Mouse (Mus musculus): Measurements from ENCODE around the gene Fcmr. TPM values are rescaled to one million over a fixed set of nuclear protein-coding genes. Genes with fewer than 3 reads are reported as not detected.

Gene Fcmr
- total RNA-seq, 2 experiments from 2014 or later = 0.59 TPM; not detected in 1

- peak; percentile 90 for TF ChIP-seq CTCF (conservative IDR thresholded peaks at IDR 0.05)
- Histone ChIP-seq H3K27ac (no peak overlapping the region), H3K4me3 (no peak overlapping the region)
- DNase-seq (ENCODE audit: low spot score in 2 of 2) = peak; percentile 70 to 80
These were observed 11.6 kb downstream of the Fcmr start for GRCm38 (mm10) chr1:130876931-130877509.

- peak overlapping the region; percentile 36 for H3K4me3 ChIP-seq
- no peak for DNase-seq (ENCODE audit: low spot score in 2 of 2)
- no peak overlapping the region for H3K27ac ChIP-seq
- no peak for TF ChIP-seq CTCF (conservative IDR thresholded peaks at IDR 0.05)
These were observed 12.6 kb downstream of the Fcmr start for GRCm38 (mm10) chr1:130877889-130878614.

GRCm38 (mm10) chr1:130879927-130880326 is 14.5 kb downstream of the Fcmr start:
- TF ChIP-seq CTCF (conservative IDR thresholded peaks at IDR 0.05) = no peak
- no peak for DNase-seq (ENCODE audit: low spot score in 2 of 2)
- H3K27ac ChIP-seq = no peak overlapping the region
- no peak overlapping the region for H3K4me3 ChIP-seq

- TF ChIP-seq CTCF (conservative IDR thresholded peaks at IDR 0.05) = no peak
- DNase-seq (ENCODE audit: low spot score in 2 of 2) = no peak
- H3K27ac ChIP-seq = no peak overlapping the region
- H3K4me3 ChIP-seq = no peak overlapping the region
These were observed 17.7 kb downstream of the Fcmr start for GRCm38 (mm10) chr1:130883146-130883545.

- no peak for DNase-seq (ENCODE audit: low spot score in 2 of 2)
- no peak for TF ChIP-seq CTCF (conservative IDR thresholded peaks at IDR 0.05)
- no peak within 1 kb of the TSS for H3K4me3 ChIP-seq
- H3K27ac ChIP-seq = no peak within 1 kb of the TSS
These were observed 21.9 kb downstream of the Fcmr start, which contains the start of gene Il24 for GRCm38 (mm10) chr1:130887354-130887753. Il24 (minus strand) TSS chr1:130887454.

- H3K4me3 ChIP-seq = no peak overlapping the region
- H3K27ac ChIP-seq = no peak overlapping the region
- no peak for DNase-seq (ENCODE audit: low spot score in 2 of 2)
- no peak for TF ChIP-seq CTCF (conservative IDR thresholded peaks at IDR 0.05)
These were observed 27.0 kb downstream of the Fcmr start for GRCm38 (mm10) chr1:130892446-130892845.

GRCm38 (mm10) chr1:130893329-130894040 is 28.0 kb downstream of the Fcmr start:
- TF ChIP-seq CTCF (conservative IDR thresholded peaks at IDR 0.05) = no peak
- no peak for DNase-seq (ENCODE audit: low spot score in 2 of 2)
- no peak overlapping the region for H3K4me3 ChIP-seq
- no peak overlapping the region for H3K27ac ChIP-seq

- Histone ChIP-seq H3K4me3 (no peak overlapping the region), H3K27ac (no peak overlapping the region)
- TF ChIP-seq CTCF (conservative IDR thresholded peaks at IDR 0.05) = no peak
- no peak for DNase-seq (ENCODE audit: low spot score in 2 of 2)
These were observed 29.0 kb downstream of the Fcmr start for GRCm38 (mm10) chr1:130894468-130894867.

- TF ChIP-seq CTCF (conservative IDR thresholded peaks at IDR 0.05) = no peak
- DNase-seq (ENCODE audit: low spot score in 2 of 2) = no peak
- H3K4me3 ChIP-seq = no peak overlapping the region
- H3K27ac ChIP-seq = no peak overlapping the region
These were observed 37.0 kb downstream of the Fcmr start for GRCm38 (mm10) chr1:130902505-130902904.

GRCm38 (mm10) chr1:130911401-130912010 is 46.0 kb downstream of the Fcmr start, which contains the start of gene Il20:
Il20 (minus strand) TSS chr1:130911451.
- Histone ChIP-seq H3K4me3 (no peak within 1 kb of the TSS), H3K27ac (no peak within 1 kb of the TSS)
- DNase-seq (ENCODE audit: low spot score in 2 of 2) = no peak
- no peak for TF ChIP-seq CTCF (conservative IDR thresholded peaks at IDR 0.05)

GRCm38 (mm10) chr1:130918323-130918980 is 53.0 kb downstream of the Fcmr start:
- no peak overlapping the region for H3K4me3 ChIP-seq
- no peak overlapping the region for H3K27ac ChIP-seq
- DNase-seq (ENCODE audit: low spot score in 2 of 2) = no peak
- TF ChIP-seq CTCF (conservative IDR thresholded peaks at IDR 0.05) = no peak

GRCm38 (mm10) chr1:130926484-130926883 is 61.0 kb downstream of the Fcmr start:
- Histone ChIP-seq H3K27ac (no peak overlapping the region), H3K4me3 (no peak overlapping the region)
- TF ChIP-seq CTCF (conservative IDR thresholded peaks at IDR 0.05) = peak; percentile 42
- no peak for DNase-seq (ENCODE audit: low spot score in 2 of 2)

Other genes starting within 250 kb of the Fcmr start
- gene Zp3r, start 236.0 kb upstream of the Fcmr start, total RNA-seq (2021) = not detected
- gene C4bp, start 204.0 kb upstream of the Fcmr start, total RNA-seq (2021) = under 1 TPM; 0.38 to 0.66 TPM
- gene Gm29427, start 149.9 kb upstream of the Fcmr start, total RNA-seq (2021) = not detected
- gene Yod1, start 148.3 kb upstream of the Fcmr start, total RNA-seq (2021) = 10 to 100 TPM; 17.9 to 18.0 TPM
- gene Pfkfb2, start 136.4 kb upstream of the Fcmr start, total RNA-seq (2021) = 10 to 100 TPM; 45.6 to 51.7 TPM
- 1 to 10 TPM; 1.4 to 1.6 TPM for gene AA986860, start 133.7 kb upstream of the Fcmr start, total RNA-seq (2021)
- not detected for gene Fcamr, start 64.8 kb upstream of the Fcmr start, total RNA-seq (2021)
- gene Pigr, start 39.0 kb upstream of the Fcmr start, total RNA-seq (2021) = not detected
- gene Il24, start 21.8 kb downstream of the Fcmr start, total RNA-seq (2021) = not detected
- gene Il20, start 45.8 kb downstream of the Fcmr start, total RNA-seq (2021) = not detected
- not detected for gene Il19, start 74.4 kb downstream of the Fcmr start, total RNA-seq (2021)
- not detected for gene Il10, start 154.2 kb downstream of the Fcmr start, total RNA-seq (2021)
- 10 to 100 TPM; 28.4 to 29.4 TPM for gene Mapkapk2, start 232.2 kb downstream of the Fcmr start, total RNA-seq (2021)